Mouse (Mus musculus) T-helper 2 cell (primary cell): Measurements from ENCODE around the gene Pole2.

Experiments used
- in situ Hi-C: fragments of 300-600 bp; cut with MboI, MseI; formaldehyde crosslinking; loops from one replicate; pipeline ENCODE4 v1.15.1; 2025; ENCODE audit warnings: high pct_unique_total_duplicates

The Pole2 gene

DNA sequence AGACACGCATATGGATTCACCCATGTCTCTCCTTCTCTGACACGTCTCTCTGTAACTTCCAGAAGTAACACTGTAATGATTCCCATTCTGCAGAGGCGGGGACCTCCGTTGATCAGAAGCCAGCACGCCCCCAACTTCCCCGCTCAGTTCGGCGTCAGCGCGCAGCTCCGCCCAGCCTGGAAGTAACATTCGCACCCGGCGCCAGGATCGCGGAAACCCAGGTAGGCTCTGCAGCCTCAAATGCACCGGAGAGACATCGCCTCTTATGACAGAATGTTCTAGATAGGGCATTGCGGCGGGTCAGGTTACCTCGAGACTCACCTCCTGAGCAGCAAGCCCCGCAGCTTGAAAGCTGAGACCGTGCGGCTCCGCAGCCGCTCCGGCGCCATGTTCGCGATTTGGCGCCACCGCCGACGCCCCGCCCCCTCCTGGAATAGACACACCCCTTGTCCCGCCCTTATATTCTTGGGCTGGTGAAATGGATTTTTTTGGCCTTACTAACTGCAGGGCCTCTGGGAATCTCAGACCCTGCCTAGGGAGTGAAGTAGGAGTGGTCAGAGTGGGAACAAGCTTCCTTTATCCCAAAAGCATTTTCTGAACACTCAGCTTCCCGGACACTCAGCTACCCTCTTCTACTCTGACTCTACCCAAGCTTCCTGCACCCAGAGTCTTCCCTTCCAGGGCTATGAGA is at the start of gene Pole2:
Gene Pole2 (minus strand): TSS at position 420 of the 691 bp plus-strand sequence.
- in situ Hi-C loops = loop anchor here (25.0 kb wide), 1 partner anchor 909 kb away; no protein-coding TSS in a partner anchor

DNA sequence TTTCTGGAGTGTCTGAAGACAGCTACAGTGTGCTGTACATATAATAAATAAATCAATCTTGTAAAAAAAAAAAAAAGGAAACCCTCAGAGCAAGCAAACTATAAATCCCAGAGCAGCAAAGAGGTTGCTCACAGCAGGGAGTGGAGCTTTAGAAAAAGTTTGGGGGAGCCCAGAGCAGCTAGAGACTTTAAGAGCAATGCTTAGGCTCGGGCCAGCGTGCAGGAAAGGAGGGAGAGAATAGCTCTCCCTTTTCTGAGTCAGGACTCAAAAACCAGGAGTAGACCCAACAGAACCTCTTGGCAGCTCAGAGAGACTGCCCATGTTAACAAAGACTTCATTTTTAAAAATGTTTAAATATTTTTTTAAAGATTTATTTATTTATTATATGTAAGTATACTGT is 41.0 kb upstream of the Pole2 start:
- in situ Hi-C loops = no loop called here

DNA sequence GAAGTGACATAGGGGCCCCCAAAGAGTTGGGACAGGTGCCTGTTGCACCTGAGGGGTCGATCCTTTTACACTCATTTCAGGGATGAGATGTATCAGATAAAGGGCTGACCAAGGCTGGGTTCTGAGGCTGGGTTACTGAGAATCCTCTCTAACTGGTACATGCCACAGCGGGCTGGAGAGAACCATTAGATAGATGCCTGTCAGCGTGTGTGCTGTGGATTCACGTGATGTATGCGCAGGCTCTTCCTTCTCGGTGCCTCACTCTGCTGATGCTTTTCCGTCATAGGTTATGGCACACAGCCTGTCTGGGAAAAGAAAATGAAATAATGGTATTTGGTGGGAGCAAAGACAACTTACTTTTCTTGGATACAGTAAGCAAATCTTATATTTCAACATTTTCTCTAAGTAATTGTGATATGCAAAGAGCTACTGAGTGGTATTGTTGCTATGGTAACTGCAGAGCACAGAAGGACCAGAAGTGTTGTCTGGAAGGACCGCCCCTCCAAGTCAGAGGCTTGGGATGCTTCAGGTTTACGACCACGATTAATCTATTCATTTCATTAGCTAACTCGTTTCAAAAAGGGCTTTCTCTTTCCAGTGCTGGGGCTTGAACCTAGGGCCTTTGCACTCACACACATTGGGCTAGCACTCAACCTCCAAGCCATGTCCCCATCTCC is 40.1 kb upstream of the Pole2 start:
- in situ Hi-C loops = no loop called here

DNA sequence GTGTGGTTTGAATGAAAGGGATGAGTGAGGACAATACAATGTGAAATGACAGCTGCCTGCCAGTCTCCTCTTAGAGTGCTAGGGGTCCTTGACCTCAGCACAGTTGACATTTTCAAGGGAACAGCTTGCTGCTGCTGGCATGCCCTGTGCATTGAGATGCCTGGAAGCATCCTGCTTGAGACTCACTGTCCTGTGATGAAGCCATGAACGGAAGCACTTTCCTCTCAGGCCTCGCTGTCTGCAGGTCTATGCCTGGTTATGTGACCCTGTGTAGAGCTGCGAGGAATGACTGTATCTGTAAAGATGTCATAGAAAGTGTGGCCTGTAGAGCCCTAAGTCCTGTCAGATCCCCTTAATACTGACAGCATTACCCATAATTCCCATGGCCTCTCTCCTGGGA is 37.0 kb upstream of the Pole2 start:
- in situ Hi-C loops = no loop called here

DNA sequence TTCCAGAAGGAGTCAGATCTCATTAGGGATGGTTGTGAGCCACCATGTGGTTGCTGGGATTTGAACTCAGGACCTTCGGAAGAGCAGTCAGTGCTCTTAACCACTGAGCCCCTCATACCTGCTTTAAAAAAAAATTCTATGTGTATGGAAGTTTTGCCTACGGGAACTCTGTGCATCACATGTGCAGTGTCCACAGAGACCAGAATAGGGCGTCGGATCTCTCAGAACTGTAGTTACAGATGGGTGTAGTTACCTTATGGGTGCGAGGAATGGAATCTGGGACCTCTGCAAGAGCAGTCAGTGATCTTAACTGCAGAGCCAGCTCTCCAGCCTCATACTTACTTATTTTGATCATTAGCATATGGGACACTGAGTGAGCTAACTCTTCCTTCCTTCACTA is 34.3 kb upstream of the Pole2 start:
- in situ Hi-C loops = no loop called here

DNA sequence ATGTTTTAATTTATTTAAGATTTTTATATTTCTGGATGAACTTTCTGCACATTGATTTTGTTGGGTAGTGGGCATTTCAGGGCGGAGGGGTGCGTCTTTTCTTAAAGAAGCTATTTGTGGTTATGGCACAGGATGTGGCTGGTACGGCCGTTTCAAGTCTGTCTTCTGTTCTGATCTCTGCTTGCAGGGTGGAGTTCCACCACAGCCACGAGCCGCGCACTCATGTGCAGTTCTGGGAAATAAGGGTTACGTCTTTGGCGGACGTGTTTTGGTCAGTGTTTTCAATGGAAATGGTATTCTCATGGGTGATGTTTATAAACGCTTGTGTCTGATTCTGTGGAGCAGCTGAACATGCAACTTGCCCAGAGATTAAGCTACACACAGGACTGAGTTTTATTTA is 29.8 kb upstream of the Pole2 start:
- in situ Hi-C loops = no loop called here

DNA sequence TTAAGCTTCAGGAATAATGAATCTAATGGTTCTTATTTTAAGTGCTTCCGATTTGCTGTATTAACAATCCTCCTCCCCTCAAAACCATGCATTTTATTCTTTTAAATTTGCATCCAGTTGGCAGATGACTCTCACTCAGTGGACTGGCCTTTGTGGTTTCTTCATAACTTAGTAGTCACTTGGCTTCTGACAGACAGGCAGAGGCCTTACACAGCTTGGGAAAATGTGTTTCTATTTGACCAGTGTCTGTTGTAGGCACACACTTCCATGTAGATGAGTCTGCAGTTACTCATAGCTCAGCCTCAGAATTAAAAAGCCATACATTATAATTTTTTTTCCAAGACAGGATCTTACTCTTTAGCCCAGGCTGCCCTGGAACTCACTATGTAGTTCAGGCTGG is 25.8 kb upstream of the Pole2 start:
- in situ Hi-C loops = no loop called here

DNA sequence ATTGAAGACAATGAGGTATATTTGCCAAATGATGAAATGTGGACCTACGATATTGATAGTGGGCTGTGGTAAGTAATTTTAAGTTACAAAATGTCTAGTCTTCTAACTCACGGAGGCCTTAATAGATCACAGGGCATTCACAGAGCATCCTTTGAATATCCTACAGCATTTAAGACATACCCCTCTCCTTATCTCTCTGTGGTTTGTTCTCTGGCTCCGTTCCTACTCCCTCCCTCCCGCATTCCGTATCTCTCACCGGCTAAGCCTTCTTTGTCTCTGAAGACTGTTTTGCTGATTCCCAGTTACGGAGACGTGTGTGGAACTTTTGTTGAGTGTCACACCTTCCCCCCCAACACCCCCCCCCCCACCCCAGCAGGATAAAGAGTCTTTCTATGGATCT is 22.8 kb upstream of the Pole2 start:
- in situ Hi-C loops = no loop called here

DNA sequence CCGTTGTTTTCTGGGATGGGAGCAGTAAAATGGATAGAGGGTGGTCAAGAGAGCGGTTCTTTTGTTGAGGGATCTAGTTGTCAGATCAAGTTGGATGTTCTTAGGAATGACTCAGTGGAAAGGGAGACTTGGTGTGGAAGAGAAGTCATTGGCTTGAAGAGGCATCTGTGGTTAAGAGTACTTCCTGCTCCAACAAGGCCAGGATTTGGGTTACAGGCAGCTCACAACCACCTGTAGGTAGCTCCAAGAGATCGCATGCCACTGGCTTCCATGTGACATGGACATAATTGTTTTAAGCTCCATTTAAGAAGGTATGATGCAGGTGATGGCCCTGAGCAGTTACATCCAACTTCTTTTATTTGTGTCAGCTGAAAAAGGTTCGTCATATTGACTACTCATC is 21.8 kb upstream of the Pole2 start:
- in situ Hi-C loops = loop anchor here (25.0 kb wide), 1 partner anchor 888 kb away; no protein-coding TSS in a partner anchor

DNA sequence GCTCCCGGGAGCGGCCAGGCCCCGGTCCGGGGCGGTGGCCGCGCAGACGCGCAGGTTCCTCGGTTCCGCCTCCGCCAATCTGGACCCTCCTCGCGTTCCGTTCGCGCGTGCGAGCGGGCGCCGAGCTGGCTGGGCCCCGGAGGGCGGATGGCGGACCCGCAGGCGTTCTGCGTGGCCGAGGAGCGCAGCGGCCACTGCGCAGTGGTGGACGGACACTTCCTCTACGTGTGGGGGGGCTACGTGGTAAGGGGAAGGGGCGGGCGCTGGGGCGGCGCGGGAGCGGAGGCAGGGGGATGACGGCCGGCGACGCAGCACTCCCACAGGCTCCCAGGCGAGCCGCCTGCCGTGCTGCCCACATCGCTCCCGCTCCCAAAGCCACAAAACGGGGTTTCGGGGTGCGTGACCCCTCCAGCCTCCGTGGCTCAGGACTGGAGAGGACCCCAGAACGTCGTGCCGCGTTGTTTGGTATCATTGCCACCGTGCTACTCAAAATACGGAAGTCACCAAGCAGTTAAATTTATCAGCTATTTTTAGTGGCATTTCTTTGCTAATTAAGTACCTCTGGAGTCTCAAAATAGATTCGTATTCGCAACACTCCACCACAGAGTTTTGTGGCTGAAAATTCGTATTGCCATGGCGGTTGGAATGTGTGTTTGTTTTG is 13.9 kb upstream of the Pole2 start:
- in situ Hi-C loops = loop anchor here (25.0 kb wide), 1 partner anchor 895 kb away; no protein-coding TSS in a partner anchor

DNA sequence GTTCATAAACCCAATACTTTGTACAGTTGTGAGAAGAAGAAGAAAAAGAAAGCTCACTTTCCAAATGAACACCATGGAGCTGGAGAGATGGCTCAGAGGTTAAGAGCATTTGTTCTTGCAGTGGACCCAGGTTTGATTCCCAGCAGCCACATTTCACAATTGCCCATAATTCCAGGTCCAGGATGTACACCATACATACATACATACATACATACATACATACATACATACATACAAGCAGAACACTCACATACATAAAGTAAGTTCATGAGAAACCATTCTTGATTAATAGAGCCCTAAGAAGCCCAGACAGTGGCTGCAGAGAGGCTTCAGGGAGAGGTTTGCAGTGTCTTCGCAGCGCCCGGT is 13.4 kb upstream of the Pole2 start:
- in situ Hi-C loops = loop anchor here (25.0 kb wide), 1 partner anchor 896 kb away; no protein-coding TSS in a partner anchor

DNA sequence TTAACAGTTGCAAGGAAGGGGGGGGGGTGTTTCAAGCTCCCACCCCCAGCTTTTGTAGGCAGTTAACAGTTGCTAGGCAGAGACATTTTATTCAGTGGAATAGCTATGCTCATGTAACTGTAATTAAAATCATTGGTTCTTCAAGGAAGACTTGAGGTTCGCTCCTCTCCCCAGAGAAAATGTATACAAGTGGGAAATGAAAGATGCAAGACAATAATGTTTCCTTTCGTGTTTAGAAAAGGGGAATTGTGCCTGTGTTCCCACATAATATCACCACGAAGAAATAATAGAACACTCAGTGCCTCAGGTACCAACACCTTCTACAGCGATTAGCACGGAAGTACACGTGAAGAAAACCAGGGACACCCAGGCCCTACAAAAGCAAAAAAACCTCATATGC is 12.9 kb upstream of the Pole2 start, which contains the start of gene Klhdc1:
Gene Klhdc1 (plus strand): TSS at position 301 of the 400 bp plus-strand sequence.
- in situ Hi-C loops = loop anchor here (25.0 kb wide), 1 partner anchor 896 kb away; no protein-coding TSS in a partner anchor

DNA sequence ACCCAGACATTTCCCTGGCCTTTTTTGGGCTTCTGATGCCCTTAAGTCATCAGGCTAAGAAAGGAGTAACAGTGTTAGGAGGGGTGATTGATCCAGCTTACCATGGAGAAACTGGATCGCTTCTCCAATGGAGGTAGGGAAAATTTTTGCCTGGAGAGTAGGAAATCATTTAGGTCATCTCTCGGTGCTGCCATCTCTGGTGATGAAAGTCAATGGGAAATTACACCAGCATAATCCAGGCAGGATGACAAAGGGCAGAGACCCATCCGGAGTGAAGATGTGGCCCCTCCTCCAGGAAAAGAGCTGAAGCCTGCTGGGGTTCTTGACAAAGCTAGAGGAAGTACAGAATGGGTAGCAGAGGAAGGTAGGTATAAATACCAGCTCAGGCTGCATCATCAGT is 10.3 kb upstream of the Pole2 start:
- in situ Hi-C loops = loop anchor here (25.0 kb wide), 1 partner anchor 899 kb away; no protein-coding TSS in a partner anchor

DNA sequence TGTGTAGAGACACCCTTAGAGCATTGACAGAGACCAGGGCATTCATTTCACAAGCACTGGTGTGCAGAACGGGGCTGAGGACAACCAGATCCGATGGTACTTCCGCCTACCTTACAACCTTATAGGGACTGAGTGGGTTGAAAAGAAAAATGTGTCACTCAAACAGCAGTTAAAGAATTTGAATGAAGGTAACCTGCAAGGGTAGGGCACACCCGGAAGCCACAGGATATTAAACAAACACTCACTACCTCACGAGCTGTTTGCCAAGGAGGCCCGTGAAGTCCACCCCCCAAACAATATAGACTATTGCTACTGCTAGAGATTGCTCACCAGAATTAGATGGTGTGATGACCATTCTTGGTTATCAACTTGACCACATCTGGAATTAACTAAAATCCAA is 7.8 kb upstream of the Pole2 start:
- in situ Hi-C loops = loop anchor here (25.0 kb wide), 1 partner anchor 902 kb away; no protein-coding TSS in a partner anchor

DNA sequence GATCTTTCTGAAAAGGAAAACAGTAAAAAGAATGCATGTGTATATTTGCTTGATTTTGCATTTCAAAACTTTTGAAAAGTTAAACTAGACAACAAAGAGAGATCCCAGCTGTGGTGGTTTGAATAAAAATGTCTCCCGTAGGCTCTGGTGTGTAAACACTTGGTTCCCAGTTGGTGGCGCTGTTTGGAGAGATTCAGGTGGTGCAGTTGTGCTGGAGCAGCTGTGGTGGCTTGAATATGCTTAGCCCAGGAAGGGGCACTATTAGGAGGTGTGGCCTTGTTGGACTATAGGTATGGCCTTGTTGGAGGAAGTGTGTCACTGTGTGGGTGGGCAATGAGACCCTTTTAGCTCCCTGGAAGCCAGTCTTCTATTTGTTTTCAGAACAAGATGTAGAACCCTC is 1.3 kb upstream of the Pole2 start:
- in situ Hi-C loops = loop anchor here (25.0 kb wide), 1 partner anchor 908 kb away; no protein-coding TSS in a partner anchor

DNA sequence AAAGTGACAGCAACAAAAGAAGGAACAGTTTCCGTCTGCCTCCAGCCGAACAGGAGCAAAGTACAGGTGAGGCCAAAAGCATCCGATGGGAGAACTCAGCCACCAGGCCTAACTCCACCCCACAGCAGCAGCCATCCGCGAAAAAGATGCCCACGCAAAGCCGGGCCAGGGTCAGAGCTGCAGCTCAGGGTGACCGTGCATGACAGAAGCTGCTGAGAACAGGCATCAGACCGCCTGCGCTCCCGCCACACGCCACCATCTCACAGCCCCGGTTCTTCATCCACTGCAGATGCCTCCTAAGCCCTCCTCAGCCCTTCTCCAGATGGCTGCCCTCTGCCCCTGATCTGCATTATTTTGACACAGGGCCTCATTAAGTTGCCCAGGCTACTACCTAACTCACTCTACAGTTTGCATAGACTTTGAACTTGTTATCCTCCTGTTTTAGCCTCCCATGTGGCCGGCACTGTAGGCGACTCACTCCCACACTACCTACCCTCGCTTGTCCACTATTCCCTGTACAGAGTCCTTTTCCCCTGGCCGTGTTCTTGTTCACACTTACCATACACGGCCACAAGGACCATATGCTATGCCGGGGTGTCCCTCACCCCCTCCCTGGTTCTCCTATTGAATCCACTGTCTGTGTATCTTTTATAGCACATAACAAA is 7.2 kb downstream of the Pole2 start:
- in situ Hi-C loops = no loop called here

DNA sequence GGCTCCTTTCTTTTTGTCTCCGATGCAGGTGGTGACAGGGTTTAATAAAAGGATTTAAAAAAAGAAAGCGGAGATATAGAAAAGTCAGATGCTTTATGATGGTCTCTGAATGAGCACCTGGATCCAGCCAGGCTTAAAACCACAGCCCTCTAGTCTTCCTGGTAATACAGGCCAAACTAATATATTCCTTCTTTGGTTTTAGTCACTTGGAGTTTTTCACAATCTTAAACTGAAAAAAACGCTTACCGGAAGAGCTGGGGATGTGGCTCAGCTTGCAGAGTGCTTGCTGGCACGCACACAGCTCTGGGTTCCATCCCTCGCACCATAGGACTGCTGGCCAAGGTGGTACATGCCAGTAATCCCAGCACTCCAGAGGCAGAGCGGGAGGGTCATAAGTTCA is 11.4 kb downstream of the Pole2 start:
- in situ Hi-C loops = loop anchor here (5.0 kb wide), 2 partner anchors 121 to 381 kb away; no protein-coding TSS in a partner anchor

DNA sequence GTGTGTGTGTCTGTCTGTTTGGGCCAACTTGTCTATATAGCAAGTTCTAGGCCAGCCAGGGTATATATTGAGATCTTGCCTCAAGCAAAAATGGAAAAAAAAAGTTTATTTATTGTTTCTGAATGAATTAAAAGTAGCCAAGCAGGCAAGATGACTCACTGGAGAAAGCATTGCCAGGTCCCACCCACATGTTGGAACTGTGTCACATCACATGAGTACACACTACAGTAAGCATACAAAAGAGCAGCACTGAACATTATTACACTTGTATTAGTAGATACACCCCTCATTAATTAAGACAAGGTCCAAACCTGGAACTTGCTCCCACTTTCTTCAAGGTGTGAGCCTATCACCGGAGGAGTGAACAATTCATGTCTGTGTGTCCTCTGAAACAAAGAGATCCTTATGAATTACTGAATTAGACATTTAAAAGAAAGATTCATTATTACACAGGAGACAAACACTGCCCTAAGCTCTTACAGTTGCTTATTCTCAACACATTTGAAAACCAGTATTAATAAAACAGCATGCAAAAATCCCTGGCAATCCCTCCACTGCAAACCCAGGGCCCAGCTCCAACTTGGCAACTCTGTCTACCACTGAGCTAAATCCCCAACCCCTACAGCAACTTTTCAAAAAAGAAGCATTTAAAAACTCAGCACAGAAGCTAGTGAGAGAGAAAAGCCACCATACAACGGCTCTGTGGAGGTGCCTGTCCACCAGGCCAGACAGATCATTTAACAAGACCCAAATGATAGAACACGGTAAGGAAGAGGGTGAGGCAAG is 12.8 kb downstream of the Pole2 start:
- in situ Hi-C loops = loop anchor here (5.0 kb wide), 3 partner anchors 122 to 482 kb away; no protein-coding TSS in a partner anchor

DNA sequence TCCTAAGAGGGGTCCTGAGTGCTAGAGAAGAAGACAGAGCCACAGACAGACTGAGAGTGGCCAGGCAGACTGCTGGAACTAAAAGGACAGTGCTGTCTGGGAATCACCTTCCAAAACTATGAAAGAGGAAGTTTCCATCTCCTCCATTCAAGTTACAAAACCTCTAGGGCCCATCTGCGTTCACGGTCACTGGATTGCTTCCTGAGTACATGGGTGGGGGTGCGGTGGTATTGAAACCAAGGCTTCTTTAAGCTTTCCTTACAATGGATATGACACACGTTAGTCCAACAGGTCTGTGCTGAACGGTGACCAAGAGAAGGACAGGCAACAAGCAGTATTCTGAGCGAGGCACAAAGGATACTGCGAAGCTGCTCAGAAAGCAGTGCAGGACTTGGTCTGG is 13.6 kb downstream of the Pole2 start:
- in situ Hi-C loops = loop anchor here (5.0 kb wide), 1 partner anchor 483 kb away; no protein-coding TSS in a partner anchor

DNA sequence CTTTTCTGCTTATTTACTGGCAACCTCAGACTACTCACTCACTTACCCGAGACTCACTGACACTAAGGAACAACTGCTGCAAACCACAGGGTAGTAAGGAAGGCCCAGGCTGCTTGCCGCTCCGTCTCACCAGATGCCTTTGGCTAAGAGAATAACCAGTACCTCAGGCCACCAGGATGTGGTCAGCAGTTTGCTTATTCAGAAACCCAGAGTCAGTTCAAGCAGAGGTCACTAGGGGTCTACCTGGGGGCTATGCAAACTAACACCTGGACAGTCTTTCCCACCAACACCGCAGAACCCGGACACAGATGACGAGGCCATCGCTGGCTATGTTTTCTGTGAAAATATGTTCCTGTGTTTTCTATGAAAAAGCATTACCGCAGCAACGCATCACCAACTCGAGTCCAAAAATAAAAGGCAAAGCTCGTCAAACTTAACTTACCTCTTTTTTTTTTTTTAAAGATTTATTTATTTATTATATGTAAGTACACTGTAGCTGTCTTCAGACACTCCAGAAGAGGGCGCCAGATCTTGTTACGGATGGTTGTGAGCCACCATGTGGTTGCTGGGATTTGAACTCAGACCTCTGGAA is 14.7 kb downstream of the Pole2 start:
- in situ Hi-C loops = loop anchor here (5.0 kb wide), 1 partner anchor 484 kb away; no protein-coding TSS in a partner anchor
